In genomic region chr1:172329616-172330015, GRCm38 (mm10) we compare ENCODE assay signal across 18 mouse cellular contexts. TPM values are rescaled to one million over a fixed set of nuclear protein-coding genes. Genes with fewer than 3 reads are reported as not detected.
DNase-seq lines count a peak whose midpoint lies in the region; ATAC-seq lines count a peak whose summit lies in the region.
"Had no signal": no experiment of that assay in that cellular context is flagged by ENCODE, and none has a peak within 500 bp of the region (broad histone marks: within the 10 kb centered on the region; RNA-seq: fewer than 3 reads in every experiment).

No protein-coding gene starts in this region.

- H3K4me1 ChIP-seq in hindbrain, embryonic 11.5 days (replicated peaks; ENCODE audit: control insufficient read depth, insufficient read depth, low read length): peaks cover 6% of the 10 kb centered on the region
- peaks cover 33% of the 10 kb centered on the region for H3K4me1 ChIP-seq in midbrain, embryonic 13.5 days (replicated peaks)
- H3K4me1 ChIP-seq in intestine, embryonic 16.5 days (ENCODE audit: control insufficient read depth, insufficient read depth, low read length): peaks cover 8% of the 10 kb centered on the region; the same call in 1 of the 2 replicates

- H3K9me3 ChIP-seq in hindbrain, embryonic 11.5 days (ENCODE audit: control insufficient read depth, low read length): no peaks in the 10 kb centered on the region
- no peaks in the 10 kb centered on the region for H3K9me3 ChIP-seq in midbrain, embryonic 13.5 days
- peaks cover 3% of the 10 kb centered on the region; the same call in 1 of the 2 replicates for H3K9me3 ChIP-seq in intestine, embryonic 16.5 days (ENCODE audit: control insufficient read depth, low read length)
- H3K9me3 ChIP-seq: embryonic facial prominence, embryonic 13.5 days; heart, embryonic 12.5 days; limb, embryonic 15.5 days; lung, embryonic 15.5 days; stomach, embryonic 15.5 days had no signal

- no peaks in the 10 kb centered on the region for H3K36me3 ChIP-seq in hindbrain, embryonic 11.5 days (ENCODE audit: control insufficient read depth, insufficient read depth, low read length)
- H3K36me3 ChIP-seq in midbrain, embryonic 13.5 days: no peaks in the 10 kb centered on the region
- H3K36me3 ChIP-seq in intestine, embryonic 16.5 days (ENCODE audit: control insufficient read depth, insufficient read depth, low read length): no peaks in the 10 kb centered on the region
- H3K36me3 ChIP-seq: embryonic facial prominence, embryonic 13.5 days; heart, embryonic 12.5 days; limb, embryonic 15.5 days; lung, embryonic 15.5 days; stomach, embryonic 15.5 days had no signal

- no peak overlapping the region for H3K4me2 ChIP-seq in hindbrain, embryonic 11.5 days (replicated peaks; ENCODE audit: low read depth, low read length)
- H3K4me2 ChIP-seq in midbrain, embryonic 13.5 days (replicated peaks): peak overlapping the region; percentile 66
- no peak overlapping the region for H3K4me2 ChIP-seq in intestine, embryonic 16.5 days (ENCODE audit: low read depth, low read length)
- H3K4me2 ChIP-seq: embryonic facial prominence, embryonic 13.5 days; heart, embryonic 12.5 days; limb, embryonic 15.5 days; lung, embryonic 15.5 days; stomach, embryonic 15.5 days had no signal

- WGBS in hindbrain, embryonic 11.5 days: 61% methylated on average over 6 of the region's 6 CpGs
- WGBS in midbrain, embryonic 13.5 days: 65% methylated on average over 6 of the region's 6 CpGs
- 72% methylated on average over 6 of the region's 6 CpGs for WGBS in intestine, embryonic 16.5 days

- 0 out of 2 replicates have a peak overlapping the region, but pooled peaks have one; percentile 12 for H3K9ac ChIP-seq in hindbrain, embryonic 11.5 days (ENCODE audit: low read depth, low read length)
- peak overlapping the region; percentile 68; the same call in 1 of the 2 replicates for H3K9ac ChIP-seq in midbrain, embryonic 13.5 days (replicated peaks)
- H3K9ac ChIP-seq in intestine, embryonic 16.5 days (ENCODE audit: low read depth, low read length): no peak overlapping the region
- H3K9ac ChIP-seq: embryonic facial prominence, embryonic 13.5 days; heart, embryonic 12.5 days; limb, embryonic 15.5 days; lung, embryonic 15.5 days; stomach, embryonic 15.5 days had no signal

- peaks cover 32% of the 10 kb centered on the region for H3K27me3 ChIP-seq in hindbrain, embryonic 11.5 days (ENCODE audit: control insufficient read depth, insufficient read depth, low read length)
- H3K27me3 ChIP-seq in midbrain, embryonic 13.5 days: peaks cover 33% of the 10 kb centered on the region
- peaks cover 48% of the 10 kb centered on the region for H3K27me3 ChIP-seq in intestine, embryonic 16.5 days (replicated peaks; ENCODE audit: control insufficient read depth, insufficient read depth, low read length)

- H3K27ac ChIP-seq in hindbrain, embryonic 11.5 days (ENCODE audit: low read depth, low read length): no peak overlapping the region
- H3K27ac ChIP-seq in midbrain, embryonic 13.5 days: peak overlapping the region; percentile 65; the same call in 1 of the 2 replicates
- H3K27ac ChIP-seq in intestine, embryonic 16.5 days (ENCODE audit: low read length): no peak overlapping the region
- H3K27ac ChIP-seq: embryonic facial prominence, embryonic 13.5 days; limb, embryonic 15.5 days; lung, embryonic 15.5 days; stomach, embryonic 15.5 days had no signal

- peak; percentile 6 for DNase-seq in right cerebral cortex, postnatal 14 days
- DNase-seq in right cerebral cortex, postnatal 4 days: no peak
- DNase-seq in hindbrain, embryonic 11.5 days (ENCODE audit: low spot score): no peak
- no peak for DNase-seq in thymus, adult 18-20 months
- DNase-seq in heart, adult 18-20 months: no peak
- DNase-seq: adrenal gland, adult 8-10 months; gastrocnemius, postnatal 36 days; heart, postnatal 4 days; kidney, adult 8-10 months had no signal

- ATAC-seq in hindbrain, embryonic 11.5 days (ENCODE audit: low FRiP score): 0 out of 2 replicates have a peak, but pooled peaks have one; percentile 1
- peak; percentile 25 for ATAC-seq in midbrain, embryonic 13.5 days
- no peak for ATAC-seq in intestine, embryonic 16.5 days

- no peak overlapping the region for H3K4me3 ChIP-seq in hindbrain, embryonic 11.5 days (ENCODE audit: low read depth, low read length)
- peak overlapping the region; percentile 39; the same call in 1 of the 2 replicates for H3K4me3 ChIP-seq in midbrain, embryonic 13.5 days (replicated peaks)
- H3K4me3 ChIP-seq in intestine, embryonic 16.5 days (ENCODE audit: low read length): no peak overlapping the region
- H3K4me3 ChIP-seq: embryonic facial prominence, embryonic 13.5 days; heart, embryonic 12.5 days; limb, embryonic 15.5 days; lung, embryonic 15.5 days; stomach, embryonic 15.5 days had no signal

RNA-seq across cellular contexts. Expression of gene Kcnj9, which starts 0.5 kb away (rescaled TPM):
- polyA plus RNA-seq in hindbrain, embryonic 11.5 days (2014; fragmentation: Nextera tagmentation; extraction: Ambion mirVana): 0.17 and 0.46 TPM in 2 replicates
- polyA plus RNA-seq in midbrain, embryonic 13.5 days (2015; fragmentation: Nextera tagmentation; extraction: Ambion mirVana): 3.6 and 3.9 TPM in 2 replicates
- polyA plus RNA-seq in intestine, embryonic 16.5 days (2015; fragmentation: Nextera tagmentation; extraction: Ambion mirVana): not detected in 2 replicates
- not detected for total RNA-seq in heart, adult 18-20 months (2021)
- total RNA-seq: G1E; gastrocnemius, postnatal 36 days; heart, postnatal 4 days had no signal
- polyA plus RNA-seq: embryonic facial prominence, embryonic 13.5 days; G1E; heart, embryonic 12.5 days; small intestine, adult 2 months had no signal

RNA-seq across cellular contexts. Expression of gene Kcnj10, which starts 11.4 kb away (rescaled TPM):
- 0.73 TPM in 2 replicates for polyA plus RNA-seq in hindbrain, embryonic 11.5 days (2014; fragmentation: Nextera tagmentation; extraction: Ambion mirVana)
- polyA plus RNA-seq in midbrain, embryonic 13.5 days (2015; fragmentation: Nextera tagmentation; extraction: Ambion mirVana): 0.98 TPM in 2 replicates
- 0.07 and 0.10 TPM in 2 replicates for polyA plus RNA-seq in intestine, embryonic 16.5 days (2015; fragmentation: Nextera tagmentation; extraction: Ambion mirVana)
- under 1 TPM; 0.17 to 0.18 TPM for total RNA-seq in heart, adult 18-20 months (2021)
- total RNA-seq: gastrocnemius, postnatal 36 days had no signal
- polyA plus RNA-seq: G1E; heart, embryonic 12.5 days had no signal

RNA-seq across cellular contexts. Expression of gene Atp1a2, which starts 31.8 kb away (rescaled TPM):
- polyA plus RNA-seq in hindbrain, embryonic 11.5 days (2014; fragmentation: Nextera tagmentation; extraction: Ambion mirVana): 1.9 and 2.6 TPM in 2 replicates
- 25.3 and 25.8 TPM in 2 replicates for polyA plus RNA-seq in midbrain, embryonic 13.5 days (2015; fragmentation: Nextera tagmentation; extraction: Ambion mirVana)
- 3.1 and 3.2 TPM in 2 replicates for polyA plus RNA-seq in intestine, embryonic 16.5 days (2015; fragmentation: Nextera tagmentation; extraction: Ambion mirVana)
- total RNA-seq in heart, adult 18-20 months (2021): 100 to 1,000 TPM; 496 to 511 TPM
- polyA plus RNA-seq: G1E had no signal

RNA-seq across cellular contexts. Expression of gene Pigm, which starts 46.7 kb away (rescaled TPM):
- polyA plus RNA-seq in hindbrain, embryonic 11.5 days (2014; fragmentation: Nextera tagmentation; extraction: Ambion mirVana): 11.0 and 11.8 TPM in 2 replicates
- 4.9 and 5.7 TPM in 2 replicates for polyA plus RNA-seq in midbrain, embryonic 13.5 days (2015; fragmentation: Nextera tagmentation; extraction: Ambion mirVana)
- 5.0 and 5.6 TPM in 2 replicates for polyA plus RNA-seq in intestine, embryonic 16.5 days (2015; fragmentation: Nextera tagmentation; extraction: Ambion mirVana)
- 1 to 10 TPM; 3.2 to 4.2 TPM for total RNA-seq in heart, adult 18-20 months (2021)
